Mouse (Mus musculus): ENCODE measurements around the gene Prkch. TPM values are rescaled to one million over a fixed set of nuclear protein-coding genes. Genes with fewer than 3 reads are reported as not detected.
A peak's percentile ranks its signal among the peaks of the same experiment; 100 is the strongest.

Gene Prkch
- total RNA-seq, 2 experiments from 2014 or later = 5.5 to 7.6 TPM

DNA sequence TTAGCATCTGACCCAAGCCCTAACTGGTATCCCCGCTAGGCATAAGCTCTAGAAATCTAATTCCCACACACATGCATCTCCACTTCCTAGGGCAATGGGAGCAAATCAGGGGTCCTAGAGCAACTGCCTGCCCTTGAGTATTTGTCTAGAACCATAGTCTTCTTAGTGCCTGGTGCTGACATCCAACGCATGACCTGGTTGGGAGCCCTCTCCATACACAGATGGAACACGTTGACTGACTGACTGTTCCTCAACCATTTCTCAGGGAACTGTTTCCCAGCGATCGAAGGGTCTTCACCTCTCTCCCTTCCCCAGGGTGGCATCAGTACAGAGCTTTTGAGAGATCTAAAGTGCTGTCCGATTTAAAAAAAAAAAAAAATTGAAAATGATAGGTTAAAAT is 227.6 kb downstream of the Prkch start:
- no peak for DNase-seq
- H3K27ac ChIP-seq = no peak overlapping the region
- no peak for TF ChIP-seq CTCF (IDR thresholded peaks at IDR 0.05)
- intact Hi-C loops (cut with DNase I) = no loop called here
- H3K4me3 ChIP-seq = no peak overlapping the region

DNA sequence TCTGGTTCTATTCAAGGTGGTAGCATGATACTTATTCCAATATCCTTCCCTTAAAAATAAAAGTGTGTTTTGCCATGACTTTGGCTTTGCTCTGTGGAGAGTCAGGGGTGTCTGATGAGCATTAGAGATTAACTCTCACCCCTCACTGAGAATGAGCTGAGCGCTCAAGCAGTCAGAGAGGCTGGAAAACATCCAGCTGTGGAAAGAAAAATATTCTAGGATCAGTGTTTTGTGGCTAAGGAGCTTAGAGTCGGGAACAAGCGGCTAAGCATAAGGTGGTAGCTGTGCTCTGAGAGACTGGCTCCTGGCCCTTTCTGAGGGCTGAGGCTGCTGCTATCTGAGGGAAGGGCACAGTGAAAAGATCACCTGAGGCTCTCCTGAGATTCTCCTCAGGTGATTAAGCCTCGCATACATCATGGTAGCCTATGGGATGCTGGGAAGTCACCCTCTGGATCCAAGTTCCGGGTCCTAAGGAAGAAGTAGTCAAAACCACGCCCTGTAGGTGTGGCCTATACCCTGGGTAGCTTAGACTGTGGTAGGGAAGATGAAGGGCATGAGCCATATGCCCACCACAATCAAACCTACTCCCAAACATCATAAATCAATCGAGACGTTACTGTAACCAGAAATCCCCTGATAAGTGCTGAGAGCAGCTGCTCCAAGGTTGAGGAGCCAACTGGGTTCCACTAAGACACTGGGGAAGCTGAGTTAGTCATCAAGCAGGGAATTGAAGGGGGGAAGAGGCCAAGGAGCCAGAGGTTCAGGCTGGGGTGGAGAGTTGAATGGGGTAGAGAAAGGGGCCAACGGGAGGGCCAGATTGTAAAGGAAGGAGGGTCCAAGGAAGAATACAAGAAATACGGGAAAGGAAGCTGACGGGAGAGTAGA is 228.7 kb downstream of the Prkch start:
- H3K4me3 ChIP-seq = no peak overlapping the region
- no peak for DNase-seq
- intact Hi-C loops (cut with DNase I) = no loop called here
- peak overlapping the region; percentile 28; the same call in 1 of the 2 replicates for H3K27ac ChIP-seq
- no peak for TF ChIP-seq CTCF (IDR thresholded peaks at IDR 0.05)

DNA sequence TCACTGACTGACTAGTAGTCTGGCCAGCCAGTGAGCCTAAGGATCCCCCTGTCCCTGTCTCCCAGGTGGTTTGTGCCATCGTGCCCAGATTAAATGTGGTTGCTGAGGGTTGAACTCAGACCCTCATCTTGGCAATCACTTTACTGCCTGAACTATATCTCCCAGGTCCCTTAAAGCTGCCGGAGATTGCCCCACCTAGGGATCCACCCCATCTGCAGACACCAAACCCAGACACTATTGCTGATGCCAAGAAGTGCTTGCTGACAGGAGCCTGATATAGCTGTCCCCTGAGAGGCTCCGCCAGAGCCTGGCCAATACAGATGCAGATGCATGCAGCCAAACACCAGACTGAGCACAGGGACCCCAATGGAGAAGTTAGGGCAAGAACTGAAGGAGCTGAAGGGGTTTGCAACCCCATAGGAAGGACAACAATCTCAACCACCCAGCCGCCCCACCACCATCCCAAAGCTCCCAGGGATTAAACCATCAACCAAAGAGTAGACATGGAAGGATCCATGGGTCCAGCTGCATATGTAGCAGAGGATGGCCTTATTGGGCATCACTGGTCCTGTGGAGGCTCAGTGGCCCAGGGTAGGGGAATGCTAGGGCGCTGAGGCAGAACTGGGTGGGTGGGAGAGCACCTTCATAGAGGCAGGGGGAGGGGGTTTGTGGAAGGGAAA is 229.6 kb downstream of the Prkch start:
- intact Hi-C loops (cut with DNase I) = no loop called here
- TF ChIP-seq CTCF (IDR thresholded peaks at IDR 0.05) = no peak
- H3K27ac ChIP-seq = no peak overlapping the region

GRCm38 (mm10) chr12:73814897-73815296 is 230.3 kb downstream of the Prkch start:
- TF ChIP-seq CTCF (IDR thresholded peaks at IDR 0.05) = no peak
- Histone ChIP-seq H3K27ac (no peak overlapping the region), H3K4me3 (no peak overlapping the region)
- no peak for DNase-seq
- intact Hi-C loops (cut with DNase I) = no loop called here

More for the DNA sequence above, 229.6 kb downstream of the Prkch start:
- DNase-seq = no peak
- H3K4me3 ChIP-seq = no peak overlapping the region

GRCm38 (mm10) chr12:73815463-73815862 is 230.9 kb downstream of the Prkch start:
- no peak for DNase-seq
- Histone ChIP-seq H3K27ac (no peak overlapping the region), H3K4me3 (no peak overlapping the region)
- intact Hi-C loops (cut with DNase I) = no loop called here
- no peak for TF ChIP-seq CTCF (IDR thresholded peaks at IDR 0.05)

- no peak for TF ChIP-seq CTCF (IDR thresholded peaks at IDR 0.05)
- intact Hi-C loops (cut with DNase I) = no loop called here
- Histone ChIP-seq H3K27ac (no peak overlapping the region), H3K4me3 (no peak overlapping the region)
- DNase-seq = no peak
These were observed 231.3 kb downstream of the Prkch start for GRCm38 (mm10) chr12:73815892-73816291.

- DNase-seq = no peak
- Histone ChIP-seq H3K4me3 (no peak overlapping the region), H3K27ac (no peak overlapping the region)
- no peak for TF ChIP-seq CTCF (IDR thresholded peaks at IDR 0.05)
- intact Hi-C loops (cut with DNase I) = no loop called here
These were observed 232.3 kb downstream of the Prkch start for GRCm38 (mm10) chr12:73816866-73817265.

DNA sequence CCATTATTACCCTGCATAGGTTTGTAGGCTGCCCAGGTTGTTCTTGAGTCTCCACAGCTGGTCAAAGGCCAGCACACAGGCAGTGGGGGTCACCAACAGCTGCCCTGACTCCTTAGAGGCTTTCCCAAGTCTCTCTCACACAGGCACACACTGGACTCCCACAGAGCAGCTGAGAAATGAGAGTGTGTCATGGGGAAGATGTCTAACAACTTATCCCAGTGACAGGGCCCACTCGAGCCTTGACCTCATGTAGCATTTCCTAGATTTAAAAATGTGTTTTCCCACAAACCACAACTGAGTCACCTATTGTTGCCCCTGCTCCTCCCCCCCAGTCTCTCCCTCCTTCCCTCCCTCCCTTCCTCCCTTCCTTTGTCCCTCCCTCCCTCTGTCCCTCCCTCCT is 234.2 kb downstream of the Prkch start:
- TF ChIP-seq CTCF (IDR thresholded peaks at IDR 0.05) = no peak
- intact Hi-C loops (cut with DNase I) = no loop called here
- DNase-seq = no peak
- Histone ChIP-seq H3K4me3 (no peak overlapping the region), H3K27ac (no peak overlapping the region)

- H3K27ac ChIP-seq = no peak overlapping the region
These were observed 236.6 kb downstream of the Prkch start for GRCm38 (mm10) chr12:73821176-73821575.

DNA sequence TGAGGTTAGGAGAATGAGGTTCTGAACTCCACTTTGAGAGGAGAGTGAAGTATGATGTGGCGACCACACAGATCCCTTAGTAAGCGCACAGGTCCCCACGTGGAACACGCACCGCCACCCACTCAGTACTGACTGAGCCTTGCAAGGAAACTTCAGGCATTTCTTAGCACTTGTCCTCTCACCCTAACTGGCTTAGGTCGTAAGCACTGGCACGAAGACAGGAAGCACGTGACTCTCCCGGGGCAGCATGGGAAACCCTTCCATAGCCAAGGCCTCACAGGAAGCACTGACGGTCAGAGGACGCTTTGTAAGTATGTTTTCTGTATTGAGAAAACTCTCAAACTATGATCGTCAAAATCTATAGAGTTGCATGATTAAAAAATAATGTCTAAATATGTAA is 237.7 kb downstream of the Prkch start:
- no peak for TF ChIP-seq CTCF (IDR thresholded peaks at IDR 0.05)
- H3K27ac ChIP-seq = no peak overlapping the region
- no peak for DNase-seq
- intact Hi-C loops (cut with DNase I) = no loop called here
- no peak overlapping the region for H3K4me3 ChIP-seq

More at GRCm38 (mm10) chr12:73821176-73821575, 236.6 kb downstream of the Prkch start:
- DNase-seq = no peak
- intact Hi-C loops (cut with DNase I) = no loop called here
- H3K4me3 ChIP-seq = no peak overlapping the region
- no peak for TF ChIP-seq CTCF (IDR thresholded peaks at IDR 0.05)

DNA sequence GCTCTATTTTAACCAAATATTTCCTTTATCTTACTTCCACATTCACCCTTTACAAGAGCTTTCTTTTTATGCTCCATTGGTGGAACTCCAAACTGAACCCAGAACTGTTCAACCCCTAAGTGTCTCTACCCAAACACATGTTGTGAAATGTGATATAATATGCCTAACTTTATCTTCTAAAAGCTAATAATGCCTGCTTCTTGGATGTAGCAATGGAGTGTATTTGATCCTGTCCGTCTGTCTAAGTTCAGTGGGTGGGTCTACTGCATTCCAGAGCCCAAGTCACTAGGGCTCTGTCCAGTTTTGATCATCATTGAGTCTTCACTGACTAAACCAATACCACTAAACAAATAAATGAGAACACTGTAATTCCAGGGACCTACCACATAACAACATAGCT is 240.2 kb downstream of the Prkch start:
- H3K4me3 ChIP-seq = no peak overlapping the region
- intact Hi-C loops (cut with DNase I) = no loop called here
- H3K27ac ChIP-seq = no peak overlapping the region
- TF ChIP-seq CTCF (IDR thresholded peaks at IDR 0.05) = no peak
- no peak for DNase-seq

Other genes starting within 250 kb of the Prkch start
- gene Tmem30b, start 38.4 kb upstream of the Prkch start, total RNA-seq (2021) = under 1 TPM; 0.26 to 0.50 TPM

All from gastrocnemius, adult 2 months (tissue).